Mouse (Mus musculus) gastrocnemius, adult 8-10 months (tissue): ENCODE measurements around the gene Olfr420. TPM values are rescaled to one million over a fixed set of nuclear protein-coding genes. Genes with fewer than 3 reads are reported as not detected.

ENCODE experiments used
- DNase-seq, 2 experiments: peaks; one replicate each; pipeline ENCODE4 v3.0.0; 2022; ENCODE audit warnings: low spot score in 2 of 2
- total RNA-seq, 4 experiments: library from RNA; stranded (reverse); gene quantifications; 2 replicates each; pipeline ENCODE4 v1.2.4; 2022

Gene Olfr420
- total RNA-seq = not detected

GRCm38 (mm10) chr1:174155333-174155732 is at the start of gene Olfr420:
Gene Olfr420, plus strand, starts transcription at chr1:174155633.
- DNase-seq = no peak

DNA sequence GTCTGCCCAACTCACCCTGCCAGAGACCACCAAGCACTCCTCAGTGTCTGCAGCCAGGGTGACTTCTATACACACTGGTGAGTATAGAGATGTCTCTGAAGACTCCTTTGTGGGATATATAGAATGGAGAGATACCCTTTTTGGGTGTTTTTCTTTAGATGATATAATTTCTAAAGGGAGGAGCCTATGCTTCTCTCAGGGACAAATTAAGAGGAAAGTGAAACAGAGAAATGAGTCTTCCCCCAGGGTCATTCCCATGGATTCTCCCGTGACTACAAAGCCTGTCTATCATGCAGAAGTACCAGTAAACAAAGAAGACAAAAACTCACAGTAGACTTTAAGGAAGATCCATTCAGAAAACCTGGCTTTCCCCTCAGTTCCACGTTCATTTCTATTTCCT is 34.4 kb upstream of the Olfr420 start, which contains the start of gene Olfr231:
Olfr231 (minus strand) TSS at position 101 of the 400 bp plus-strand sequence.
- DNase-seq = no peak

DNA sequence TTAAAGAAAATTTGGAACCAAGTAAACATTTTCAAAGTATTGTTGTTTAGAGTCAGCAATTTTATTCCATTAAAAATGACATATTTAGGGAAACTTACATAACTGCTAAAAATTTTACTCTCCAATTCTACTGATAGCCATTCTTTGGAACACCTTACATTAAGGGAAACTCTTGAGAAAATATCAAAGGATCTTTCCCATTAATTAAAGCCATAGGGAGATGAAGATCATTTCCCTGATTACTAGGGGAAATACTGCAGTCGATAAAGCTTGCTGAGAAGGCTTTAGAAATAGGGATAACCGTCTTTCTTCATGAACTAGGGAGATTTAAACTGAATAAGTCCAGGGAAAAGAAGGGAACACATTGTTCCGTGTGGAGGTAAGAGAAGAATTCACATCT is 24.2 kb upstream of the Olfr420 start, which contains the start of gene Olfr424:
Olfr424 (plus strand) TSS at position 301 of the 400 bp plus-strand sequence.
- DNase-seq = no peak

DNA sequence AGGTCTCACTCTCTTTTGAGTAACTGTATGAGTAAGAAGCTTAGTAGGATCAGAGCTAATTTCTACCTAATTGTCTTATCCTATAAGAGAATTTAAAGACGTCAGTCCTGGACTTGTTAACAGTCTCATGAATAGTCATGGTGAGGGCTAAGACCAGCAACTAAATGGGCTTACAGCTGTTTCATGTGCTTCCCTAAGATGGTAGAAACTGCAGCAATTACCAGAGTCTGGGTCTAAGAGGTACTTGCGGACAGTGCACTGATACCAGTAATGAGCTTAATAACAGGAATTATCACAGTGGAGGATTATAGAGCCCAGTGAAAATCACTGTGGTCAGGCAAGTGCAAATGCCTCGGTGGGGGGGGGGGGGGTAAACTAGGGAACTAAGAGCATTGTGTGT is 23.4 kb upstream of the Olfr420 start:
- DNase-seq = no peak

DNA sequence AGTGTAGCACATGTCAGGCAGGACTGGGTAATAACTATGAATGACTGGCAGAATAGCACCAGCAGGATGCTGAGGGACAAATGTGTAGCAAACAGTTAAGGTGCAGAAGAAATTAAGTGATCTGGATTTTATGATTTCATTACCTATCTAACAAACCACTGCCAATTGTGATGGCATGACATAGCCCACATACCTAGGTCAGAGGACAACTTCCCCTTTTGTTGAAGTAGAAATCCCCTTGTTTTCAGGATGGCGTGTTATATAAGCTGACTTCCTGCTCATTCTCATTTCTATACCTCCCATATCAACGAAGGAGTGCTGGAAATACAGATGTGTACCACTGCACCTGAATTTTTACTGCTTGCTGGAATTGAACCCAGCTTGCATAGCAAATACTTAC is 14.0 kb upstream of the Olfr420 start:
- DNase-seq = no peak

- no peak for DNase-seq
Observed at GRCm38 (mm10) chr1:174146696-174147095, 8.7 kb upstream of the Olfr420 start.

DNA sequence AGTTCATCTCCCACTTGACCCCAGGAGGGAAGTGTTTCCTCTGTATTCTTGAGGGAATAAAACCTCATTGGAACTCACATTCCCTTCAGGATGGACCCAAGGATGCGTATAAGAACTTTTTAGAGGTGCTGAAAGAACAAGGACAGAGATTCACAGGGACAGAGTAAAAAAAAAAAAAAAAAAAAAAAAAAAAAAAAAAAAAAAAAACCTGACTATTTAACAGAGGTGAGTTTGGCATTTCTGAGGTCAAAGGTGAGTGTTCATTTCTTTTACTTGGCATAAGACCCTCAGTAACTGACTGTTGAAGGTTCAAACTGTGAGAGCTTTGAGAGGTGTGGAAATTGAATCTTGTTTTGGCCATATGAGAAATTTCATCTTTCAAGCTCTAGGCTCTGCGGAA is 6.1 kb upstream of the Olfr420 start:
- no peak for DNase-seq

- DNase-seq = no peak
Observed at GRCm38 (mm10) chr1:174157622-174158021, 2.2 kb downstream of the Olfr420 start.

GRCm38 (mm10) chr1:174158512-174158911 is 3.1 kb downstream of the Olfr420 start:
- no peak for DNase-seq

GRCm38 (mm10) chr1:174159095-174159494 is 3.7 kb downstream of the Olfr420 start:
- DNase-seq = no peak

- DNase-seq = no peak
Observed at GRCm38 (mm10) chr1:174169024-174169423, 13.6 kb downstream of the Olfr420 start.

- DNase-seq = no peak
Observed at GRCm38 (mm10) chr1:174170706-174171501, 15.5 kb downstream of the Olfr420 start.

DNA sequence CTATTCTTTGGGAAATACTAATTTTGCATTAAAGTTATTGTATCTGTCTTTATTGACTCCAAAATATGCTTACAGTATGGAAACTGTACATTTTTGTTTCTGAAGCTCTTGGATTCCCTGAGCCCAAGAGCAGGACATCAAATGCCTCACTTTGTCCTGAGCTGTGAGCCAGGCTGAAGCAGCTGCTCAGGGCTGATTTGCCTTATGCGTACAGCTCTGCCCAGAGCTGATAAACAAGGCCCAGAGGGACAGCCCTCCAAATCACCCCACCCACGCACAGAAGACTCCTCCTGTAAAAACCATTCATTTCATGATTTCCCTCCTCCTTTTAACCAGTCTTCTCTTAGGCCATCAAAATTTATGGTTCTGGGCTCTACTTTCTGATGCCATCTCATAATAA is 16.1 kb downstream of the Olfr420 start:
- no peak for DNase-seq

DNA sequence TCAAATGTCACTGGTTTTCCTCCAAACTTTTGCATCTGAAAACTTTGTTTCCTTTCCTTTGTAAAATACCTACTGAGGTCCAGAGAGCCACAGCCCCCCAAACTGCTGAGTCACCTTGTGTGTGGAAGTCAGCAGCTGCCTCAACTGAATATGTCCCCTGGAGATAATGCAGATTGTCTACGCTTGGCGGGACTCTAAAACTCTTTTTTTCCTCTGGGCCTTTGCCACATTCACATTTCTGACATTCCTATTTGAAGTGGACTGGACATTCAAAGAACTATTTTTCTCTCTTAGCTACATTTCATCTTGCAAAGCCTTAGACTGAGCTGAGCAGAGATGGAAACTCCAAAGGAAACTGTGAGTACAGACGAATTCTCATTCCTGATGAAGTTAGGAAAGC is 17.2 kb downstream of the Olfr420 start, which contains the start of gene Spta1:
Spta1 (plus strand) TSS at position 172 of the 400 bp plus-strand sequence.
- no peak for DNase-seq

DNA sequence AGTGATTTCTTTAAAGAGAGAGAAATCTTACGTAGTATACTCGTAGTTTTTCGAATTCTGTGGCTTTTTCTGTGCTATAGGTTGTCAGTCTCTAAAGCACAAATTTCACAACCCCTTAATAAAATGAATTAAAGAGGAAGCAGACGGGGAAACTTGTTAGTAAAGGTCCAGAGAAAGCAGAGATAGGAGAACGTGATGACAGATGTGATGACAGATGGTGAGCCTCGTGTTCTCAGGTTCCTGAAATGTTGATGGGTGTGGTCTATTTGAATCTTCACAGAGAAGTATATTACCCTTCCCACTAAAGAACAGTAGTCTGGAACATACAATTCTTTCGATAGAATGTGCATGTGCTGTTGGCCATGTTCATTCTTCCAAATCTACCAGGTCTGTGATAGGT is 49.3 kb downstream of the Olfr420 start:
- DNase-seq = no peak

Other genes starting within 250 kb of the Olfr420 start
- gene Ifi211, start 242.6 kb upstream of the Olfr420 start, total RNA-seq = 1 to 10 TPM in 2 of 4 experiments, under 1 TPM in 2; 0.53 to 2.2 (median 1.1) TPM
- gene Mndal, start 213.1 kb upstream of the Olfr420 start, total RNA-seq = 1 to 10 TPM; 1.1 to 1.9 (median 1.7) TPM
- 1 to 10 TPM; 1.6 to 3.4 (median 1.9) TPM for gene Ifi203, start 213.0 kb upstream of the Olfr420 start, total RNA-seq
- not detected for gene Ifi202b, start 172.9 kb upstream of the Olfr420 start, total RNA-seq
- 10 to 100 TPM in 1 of 4 experiments, 1 to 10 TPM in 3; 3.1 to 12.5 (median 5.8) TPM for gene Ifi205, start 123.8 kb upstream of the Olfr420 start, total RNA-seq
- not detected for gene Olfr433, start 114.9 kb upstream of the Olfr420 start, total RNA-seq
- gene Olfr432, start 106.4 kb upstream of the Olfr420 start, total RNA-seq = not detected
- not detected for gene Olfr430, start 89.0 kb upstream of the Olfr420 start, total RNA-seq
- not detected for gene Olfr429, start 71.3 kb upstream of the Olfr420 start, total RNA-seq
- not detected for gene Olfr427, start 58.7 kb upstream of the Olfr420 start, total RNA-seq
- gene Olfr231, start 34.5 kb upstream of the Olfr420 start, total RNA-seq = not detected
- not detected for gene Olfr424, start 24.1 kb upstream of the Olfr420 start, total RNA-seq
- under 1 TPM in 1 of 4 experiments, not detected in 3; 0.05 TPM for gene Spta1, start 17.1 kb downstream of the Olfr420 start, total RNA-seq
- gene Olfr419, start 96.4 kb downstream of the Olfr420 start, total RNA-seq = not detected
- gene Mptx1, start 174.9 kb downstream of the Olfr420 start, total RNA-seq = not detected
- not detected for gene Olfr417, start 209.5 kb downstream of the Olfr420 start, total RNA-seq
- gene Olfr248, start 235.4 kb downstream of the Olfr420 start, total RNA-seq = not detected